Mouse (Mus musculus) lung, postnatal 0 days (tissue): Measurements from ENCODE around the gene Rusc1. TPM values are rescaled to one million over a fixed set of nuclear protein-coding genes. Genes with fewer than 3 reads are reported as not detected.

Experiments
- ATAC-seq: fragments of 200-750 bp; cut with Nextera tagmentation; 2 replicates; pipeline ENCODE4 v1.8.0; 2017; ENCODE audit warnings: moderate library complexity
- DNase-seq: peaks from one replicate; pipeline ENCODE4 v3.0.0-alpha.2; 2016; ENCODE audit warnings: low spot score
- H3K27ac ChIP-seq: fragments of 300-500 bp; sonication (generic); 2 replicates; pipeline ENCODE4 v1.5.1; 2014; ENCODE audit warnings: antibody characterized with exemption, mild to moderate bottlenecking, low read length, mixed read lengths
- H3K27me3 ChIP-seq: fragments of 300-500 bp; sonication (generic); replicated peaks from 2 replicates; pipeline ENCODE4 v1.6.1; 2014; ENCODE audit warnings: low read length, mixed read lengths; ENCODE audit not compliant: insufficient read depth
- H3K36me3 ChIP-seq: fragments of 300-500 bp; sonication (generic); 2 replicates; pipeline ENCODE4 v1.6.1; 2014; ENCODE audit warnings: low read length, mixed read lengths; ENCODE audit not compliant: insufficient read depth
- H3K4me1 ChIP-seq: fragments of 300-500 bp; sonication (generic); 2 replicates; pipeline ENCODE4 v1.6.1; 2014; ENCODE audit warnings: antibody characterized with exemption, low read depth, low read length, mixed read lengths; ENCODE audit not compliant: insufficient read depth
- H3K4me2 ChIP-seq: fragments of 300-500 bp; sonication (generic); replicated peaks from 2 replicates; pipeline ENCODE4 v1.6.1; 2014; ENCODE audit warnings: low read depth, mild to moderate bottlenecking, low read length, moderate library complexity, mixed read lengths
- H3K4me3 ChIP-seq: fragments of 300-500 bp; sonication (generic); 2 replicates; pipeline ENCODE4 v1.5.1; 2014; ENCODE audit warnings: low read depth, low read length
- H3K9ac ChIP-seq: fragments of 300-500 bp; sonication (generic); replicated peaks from 2 replicates; pipeline ENCODE4 v1.6.1; 2014; ENCODE audit warnings: low read depth, mild to moderate bottlenecking
- H3K9me3 ChIP-seq: fragments of 300-500 bp; sonication (generic); 2 replicates; pipeline ENCODE4 v1.6.1; 2016; ENCODE audit warnings: low read length, mixed read lengths
- CTCF ChIP-seq: IDR thresholded peaks from 2 replicates; pipeline ENCODE4 v1.5.1; 2016; ENCODE audit warnings: antibody characterized with exemption, mild to moderate bottlenecking
- EP300 ChIP-seq: IDR thresholded peaks from 2 replicates; pipeline ENCODE4 v1.6.1; 2016; ENCODE audit warnings: antibody characterized with exemption, mild to moderate bottlenecking, control low read depth
- WGBS: fragments of 180-500 bp; shearing (Covaris S2); extraction: QIAGEN DNeasy Blood & Tissue Kit; methylation state at CpG from one replicate; pipeline ENCODE4 v1.1.7; 2014; 5-methylcytosine and 5-hydroxymethylcytosine counted together
- polyA plus RNA-seq: library from polyadenylated mRNA; unstranded; fragments of >200 nt; fragmentation: Nextera tagmentation; extraction: Ambion mirVana; gene quantifications from 2 replicates; pipeline ENCODE4 v1.2.1, GENCODE M21; 2015

Gene Rusc1
- polyA plus RNA-seq, 1 experiment from 2014 or later, result 17.9 TPM

GRCm38 (mm10) chr3:89043359-89043758 is 49.8 kb downstream of the Rusc1 start:
- H3K36me3 ChIP-seq, result peaks cover 43% of the 10 kb centered on the region
- H3K27ac ChIP-seq, result no peak overlapping the region
- H3K4me1 ChIP-seq, result no peaks in the 10 kb centered on the region
- ATAC-seq (no peak), DNase-seq (no peak)
- TF ChIP-seq CTCF, result no peak
- TF ChIP-seq EP300, result no peak
- no peaks in the 10 kb centered on the region for H3K27me3 ChIP-seq
- 95% methylated on average over 4 of the region's 4 CpGs for WGBS
- no peak overlapping the region for H3K4me3 ChIP-seq
- no peak overlapping the region for H3K4me2 ChIP-seq
- no peak overlapping the region for H3K9ac ChIP-seq
- H3K9me3 ChIP-seq, result no peaks in the 10 kb centered on the region

Other genes with a start within 250 kb of the Rusc1 start
- 23.2 and 24.6 TPM in 2 replicates for gene Msto1, start 179.3 kb downstream of the Rusc1 start, polyA plus RNA-seq
- 11.9 and 15.0 TPM in 2 replicates for gene Ash1l, start 142.7 kb downstream of the Rusc1 start, polyA plus RNA-seq
- gene Dap3, start 142.1 kb downstream of the Rusc1 start, polyA plus RNA-seq, result 64.6 and 66.3 TPM in 2 replicates
- not detected in 2 replicates for gene Gm43738, start 7.8 kb upstream of the Rusc1 start, polyA plus RNA-seq
- gene Fdps, start 8.6 kb upstream of the Rusc1 start, polyA plus RNA-seq, result 185 and 199 TPM in 2 replicates
- 0.14 and 0.32 TPM in 2 replicates for gene Pklr, start 42.8 kb upstream of the Rusc1 start, polyA plus RNA-seq
- 0.19 and 0.31 TPM in 2 replicates for gene Hcn3, start 66.9 kb upstream of the Rusc1 start, polyA plus RNA-seq
- gene Clk2, start 71.5 kb upstream of the Rusc1 start, polyA plus RNA-seq, result 16.2 and 17.7 TPM in 2 replicates
- 89.6 and 94.2 TPM in 2 replicates for gene Scamp3, start 84.2 kb upstream of the Rusc1 start, polyA plus RNA-seq
- gene Fam189b, start 89.8 kb upstream of the Rusc1 start, polyA plus RNA-seq, result 6.6 and 8.4 TPM in 2 replicates
- 44.4 and 46.5 TPM in 2 replicates for gene Gba, start 109.6 kb upstream of the Rusc1 start, polyA plus RNA-seq
- 77.3 and 77.7 TPM in 2 replicates for gene Thbs3, start 121.9 kb upstream of the Rusc1 start, polyA plus RNA-seq
- gene Mtx1, start 133.8 kb upstream of the Rusc1 start, polyA plus RNA-seq, result 99.3 and 116 TPM in 2 replicates
- gene Muc1, start 135.7 kb upstream of the Rusc1 start, polyA plus RNA-seq, result 300 and 307 TPM in 2 replicates
- gene Krtcap2, start 152.7 kb upstream of the Rusc1 start, polyA plus RNA-seq, result 282 and 309 TPM in 2 replicates
- 1.8 and 2.1 TPM in 2 replicates for gene Trim46, start 153.0 kb upstream of the Rusc1 start, polyA plus RNA-seq
- 125 and 136 TPM in 2 replicates for gene Dpm3, start 166.0 kb upstream of the Rusc1 start, polyA plus RNA-seq
- 95.7 and 96.4 TPM in 2 replicates for gene Slc50a1, start 177.3 kb upstream of the Rusc1 start, polyA plus RNA-seq
- gene Efna1, start 187.8 kb upstream of the Rusc1 start, polyA plus RNA-seq, result 174 and 188 TPM in 2 replicates
- gene Efna3, start 229.7 kb upstream of the Rusc1 start, polyA plus RNA-seq, result 4.4 and 6.7 TPM in 2 replicates
- 9.7 and 10.3 TPM in 2 replicates for gene Efna4, start 244.7 kb upstream of the Rusc1 start, polyA plus RNA-seq